Mouse (Mus musculus) G1E (cell line): ENCODE data around the gene Mark4.

Experiments used
- CTCF ChIP-seq: IDR thresholded peaks from 2 replicates; pipeline ENCODE4 v1.5.1; 2012; ENCODE audit warnings: low read depth, low read length, inconsistent platforms, mixed read lengths
- GATA1 ChIP-seq: IDR thresholded peaks from 2 replicates; pipeline ENCODE4 v1.6.1; 2012; ENCODE audit warnings: borderline replicate concordance, low read length, inconsistent platforms, mixed read lengths
- GATA2 ChIP-seq: IDR thresholded peaks from 2 replicates; pipeline ENCODE4 v1.6.1; 2012; ENCODE audit warnings: low read depth, low read length, inconsistent platforms, borderline replicate concordance
- POLR2AphosphoS5 ChIP-seq: IDR thresholded peaks from 2 replicates; pipeline ENCODE4 v1.6.1; 2012; ENCODE audit warnings: low read depth, low read length, inconsistent platforms; ENCODE audit not compliant: insufficient replicate concordance
- TAL1 ChIP-seq: conservative IDR thresholded peaks from 2 replicates; pipeline ENCODE4 v1.6.1; 2012; ENCODE audit warnings: low read depth, low read length, inconsistent platforms, mixed read lengths

GRCm38 (mm10) chr7:19467638-19468037, 9.0 kb upstream of the Mark4 start:
- TF ChIP-seq CTCF, result no peak
- no peak for TF ChIP-seq POLR2AphosphoS5
- no peak for TF ChIP-seq TAL1
- no peak for TF ChIP-seq GATA2
- no peak for TF ChIP-seq GATA1
